Mouse (Mus musculus): ENCODE data around the gene Ctns. TPM values are rescaled to one million over a fixed set of nuclear protein-coding genes. Genes with fewer than 3 reads are reported as not detected.

The Ctns gene
- 7.1 and 7.8 TPM in 2 replicates for polyA plus RNA-seq (2015; fragmentation: Nextera tagmentation; extraction: Ambion mirVana)

- Histone ChIP-seq H3K9me3 (replicated peaks) (no peaks in the 10 kb centered on the region), H3K4me2 (peak within 1 kb of the TSS; percentile 97), H3K4me3 (replicated peaks) (peak within 1 kb of the TSS; percentile 76), H3K9ac (peak within 1 kb of the TSS; percentile 86), H3K4me1 (replicated peaks) (peaks cover 30% of the 10 kb centered on the region), H3K36me3 (replicated peaks) (0 out of 2 replicates have a peak, but pooled peaks cover 6% of the 10 kb centered on the region), H3K27ac (replicated peaks) (peak within 1 kb of the TSS; percentile 79), H3K27me3 (no peaks in the 10 kb centered on the region)
- WGBS (ENCODE audit: insufficient replicate concordance) = 2% methylated on average over 22 of the region's 22 CpGs
- ATAC-seq (ENCODE audit: insufficient read depth) = peak; percentile 96
Measured at GRCm38 (mm10) chr11:73198603-73199229, at the start of gene Ctns. TSS of gene Ctns (minus strand) at chr11:73199042.

GRCm38 (mm10) chr11:73242777-73243176 lies 43.9 kb upstream of the Ctns start:
- H3K4me1 ChIP-seq (replicated peaks) = no peaks in the 10 kb centered on the region
- no peak for ATAC-seq (ENCODE audit: insufficient read depth)
- H3K27me3 ChIP-seq = no peaks in the 10 kb centered on the region
- WGBS (ENCODE audit: insufficient replicate concordance) = 70% methylated on average over 4 of the region's 4 CpGs
- H3K27ac ChIP-seq (replicated peaks) = no peak overlapping the region
- H3K9ac ChIP-seq = no peak overlapping the region
- no peak overlapping the region for H3K4me3 ChIP-seq (replicated peaks)
- no peak overlapping the region for H3K4me2 ChIP-seq
- no peaks in the 10 kb centered on the region for H3K36me3 ChIP-seq (replicated peaks)
- H3K9me3 ChIP-seq (replicated peaks) = no peaks in the 10 kb centered on the region

GRCm38 (mm10) chr11:73242199-73242598 lies 43.4 kb upstream of the Ctns start:
- 69% methylated on average over 6 of the region's 6 CpGs for WGBS (ENCODE audit: insufficient replicate concordance)
- Histone ChIP-seq H3K36me3 (replicated peaks) (no peaks in the 10 kb centered on the region), H3K9ac (no peak overlapping the region), H3K27me3 (no peaks in the 10 kb centered on the region), H3K4me2 (no peak overlapping the region), H3K27ac (replicated peaks) (no peak overlapping the region), H3K4me1 (replicated peaks) (no peaks in the 10 kb centered on the region), H3K4me3 (replicated peaks) (no peak overlapping the region), H3K9me3 (replicated peaks) (no peaks in the 10 kb centered on the region)
- ATAC-seq (ENCODE audit: insufficient read depth) = no peak

- Histone ChIP-seq H3K4me3 (replicated peaks) (no peak overlapping the region), H3K27ac (replicated peaks) (no peak overlapping the region), H3K9me3 (replicated peaks) (no peaks in the 10 kb centered on the region), H3K4me1 (replicated peaks) (no peaks in the 10 kb centered on the region), H3K27me3 (no peaks in the 10 kb centered on the region), H3K4me2 (no peak overlapping the region), H3K36me3 (replicated peaks) (no peaks in the 10 kb centered on the region), H3K9ac (no peak overlapping the region)
- ATAC-seq (ENCODE audit: insufficient read depth) = no peak
- 50% methylated on average over 3 of the region's 3 CpGs for WGBS (ENCODE audit: insufficient replicate concordance)
Measured at GRCm38 (mm10) chr11:73236731-73237130, 37.9 kb upstream of the Ctns start.

- 20% methylated on average over 5 of the region's 5 CpGs for WGBS (ENCODE audit: insufficient replicate concordance)
- H3K4me2 ChIP-seq = no peak overlapping the region
- no peaks in the 10 kb centered on the region for H3K9me3 ChIP-seq (replicated peaks)
- ATAC-seq (ENCODE audit: insufficient read depth) = no peak
- H3K4me1 ChIP-seq (replicated peaks) = no peaks in the 10 kb centered on the region
- no peak overlapping the region for H3K9ac ChIP-seq
- H3K27me3 ChIP-seq = no peaks in the 10 kb centered on the region
- H3K4me3 ChIP-seq (replicated peaks) = no peak overlapping the region
- H3K27ac ChIP-seq (replicated peaks) = no peak overlapping the region
- H3K36me3 ChIP-seq (replicated peaks) = no peaks in the 10 kb centered on the region
Measured at GRCm38 (mm10) chr11:73235990-73236701, 37.3 kb upstream of the Ctns start.

GRCm38 (mm10) chr11:73233992-73234391 lies 35.1 kb upstream of the Ctns start, which contains the start of gene Trpv1:
TSS of gene Trpv1 (plus strand) at chr11:73234292.
- Histone ChIP-seq H3K4me3 (replicated peaks) (no peak within 1 kb of the TSS), H3K9ac (no peak within 1 kb of the TSS), H3K9me3 (replicated peaks) (no peaks in the 10 kb centered on the region), H3K36me3 (replicated peaks) (no peaks in the 10 kb centered on the region), H3K4me1 (replicated peaks) (no peaks in the 10 kb centered on the region), H3K27ac (replicated peaks) (no peak within 1 kb of the TSS), H3K4me2 (no peak within 1 kb of the TSS), H3K27me3 (no peaks in the 10 kb centered on the region)
- WGBS (ENCODE audit: insufficient replicate concordance) = 51% methylated on average over 5 of the region's 5 CpGs
- ATAC-seq (ENCODE audit: insufficient read depth) = no peak

- no peaks in the 10 kb centered on the region for H3K4me1 ChIP-seq (replicated peaks)
- H3K27me3 ChIP-seq = no peaks in the 10 kb centered on the region
- no peak overlapping the region for H3K4me3 ChIP-seq (replicated peaks)
- no peaks in the 10 kb centered on the region for H3K36me3 ChIP-seq (replicated peaks)
- H3K9me3 ChIP-seq (replicated peaks) = no peaks in the 10 kb centered on the region
- no peak overlapping the region for H3K27ac ChIP-seq (replicated peaks)
- H3K9ac ChIP-seq = no peak overlapping the region
- 39% methylated on average over 2 of the region's 2 CpGs for WGBS (ENCODE audit: insufficient replicate concordance)
- ATAC-seq (ENCODE audit: insufficient read depth) = no peak
- no peak overlapping the region for H3K4me2 ChIP-seq
Measured at GRCm38 (mm10) chr11:73232513-73232912, 33.7 kb upstream of the Ctns start.

GRCm38 (mm10) chr11:73230081-73230480 lies 31.2 kb upstream of the Ctns start:
- Histone ChIP-seq H3K4me1 (replicated peaks) (no peaks in the 10 kb centered on the region), H3K27me3 (no peaks in the 10 kb centered on the region), H3K9me3 (replicated peaks) (no peaks in the 10 kb centered on the region), H3K4me2 (no peak overlapping the region), H3K4me3 (replicated peaks) (no peak overlapping the region), H3K36me3 (replicated peaks) (no peaks in the 10 kb centered on the region), H3K9ac (no peak overlapping the region), H3K27ac (replicated peaks) (no peak overlapping the region)
- WGBS (ENCODE audit: insufficient replicate concordance) = 56% methylated on average over 5 of the region's 5 CpGs
- no peak for ATAC-seq (ENCODE audit: insufficient read depth)

GRCm38 (mm10) chr11:73228881-73229280 lies 30.0 kb upstream of the Ctns start:
- no peak overlapping the region for H3K4me2 ChIP-seq
- no peak overlapping the region for H3K4me3 ChIP-seq (replicated peaks)
- H3K9ac ChIP-seq = no peak overlapping the region
- no peaks in the 10 kb centered on the region for H3K27me3 ChIP-seq
- 52% methylated on average over 5 of the region's 5 CpGs for WGBS (ENCODE audit: insufficient replicate concordance)
- H3K9me3 ChIP-seq (replicated peaks) = no peaks in the 10 kb centered on the region
- H3K36me3 ChIP-seq (replicated peaks) = no peaks in the 10 kb centered on the region
- H3K27ac ChIP-seq (replicated peaks) = no peak overlapping the region
- no peak for ATAC-seq (ENCODE audit: insufficient read depth)
- H3K4me1 ChIP-seq (replicated peaks) = no peaks in the 10 kb centered on the region

- H3K4me2 ChIP-seq = no peak overlapping the region
- no peak overlapping the region for H3K4me3 ChIP-seq (replicated peaks)
- no peak overlapping the region for H3K9ac ChIP-seq
- no peaks in the 10 kb centered on the region for H3K36me3 ChIP-seq (replicated peaks)
- ATAC-seq (ENCODE audit: insufficient read depth) = no peak
- H3K4me1 ChIP-seq (replicated peaks) = no peaks in the 10 kb centered on the region
- H3K27ac ChIP-seq (replicated peaks) = no peak overlapping the region
- WGBS (ENCODE audit: insufficient replicate concordance) = 64% methylated on average over 6 of the region's 6 CpGs
- no peaks in the 10 kb centered on the region for H3K9me3 ChIP-seq (replicated peaks)
- H3K27me3 ChIP-seq = no peaks in the 10 kb centered on the region
Measured at GRCm38 (mm10) chr11:73225856-73226255, 27.0 kb upstream of the Ctns start.

GRCm38 (mm10) chr11:73223966-73224365 lies 25.1 kb upstream of the Ctns start:
- H3K27me3 ChIP-seq = no peaks in the 10 kb centered on the region
- 40% methylated on average over 2 of the region's 2 CpGs for WGBS (ENCODE audit: insufficient replicate concordance)
- H3K9ac ChIP-seq = no peak overlapping the region
- no peak overlapping the region for H3K4me3 ChIP-seq (replicated peaks)
- H3K4me1 ChIP-seq (replicated peaks) = no peaks in the 10 kb centered on the region
- ATAC-seq (ENCODE audit: insufficient read depth) = no peak
- no peak overlapping the region for H3K27ac ChIP-seq (replicated peaks)
- no peaks in the 10 kb centered on the region for H3K9me3 ChIP-seq (replicated peaks)
- no peak overlapping the region for H3K4me2 ChIP-seq
- no peaks in the 10 kb centered on the region; the same call in 1 of the 2 replicates for H3K36me3 ChIP-seq (replicated peaks)

Data from liver, embryonic 15.5 days (tissue).